Mouse (Mus musculus): ENCODE results near the gene Kcnmb3.
A peak's percentile ranks its signal among the peaks of the same experiment; 100 is the strongest.

The Kcnmb3 gene

GRCm38 (mm10) chr3:32495088-32495770 lies 3.2 kb upstream of the Kcnmb3 start:
- no peak for DNase-seq (ENCODE audit: low spot score in 2 of 2)

DNA sequence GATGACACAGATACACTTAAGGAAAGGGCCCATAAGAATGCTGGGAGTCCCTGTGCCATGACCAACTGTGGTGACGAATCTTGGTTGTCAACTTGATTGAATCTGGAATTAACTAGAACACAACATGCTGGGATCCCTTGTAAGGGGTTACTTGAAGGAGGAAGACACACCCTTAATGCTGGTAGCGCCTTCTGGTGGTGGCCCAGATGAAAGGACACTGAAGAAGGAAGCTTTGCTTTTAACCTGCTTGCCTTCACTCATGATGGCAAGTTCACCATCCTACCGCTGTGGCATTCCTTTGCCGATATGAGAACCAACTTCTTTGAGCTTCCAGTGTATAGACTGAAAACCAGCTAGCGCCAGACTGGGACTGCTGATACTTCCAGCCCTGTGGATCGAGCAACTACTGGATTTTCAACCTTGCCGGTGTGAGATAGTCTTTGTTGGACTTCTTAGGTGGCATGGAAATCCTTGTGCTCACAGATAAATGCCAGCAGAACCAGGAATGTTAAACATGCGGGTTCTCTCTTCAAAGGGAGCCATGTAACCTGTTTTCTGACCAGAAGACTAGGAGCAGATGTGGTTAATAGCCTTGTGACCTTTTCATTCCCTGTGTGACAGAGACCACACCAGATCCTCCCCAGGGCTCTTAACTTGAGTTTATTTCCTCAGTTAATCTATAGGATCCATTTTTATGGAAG lies 2.5 kb upstream of the Kcnmb3 start:
- peak in 1 of 2 experiments; percentile 45 for DNase-seq (ENCODE audit: low spot score in 2 of 2)

- no peak for DNase-seq (ENCODE audit: low spot score in 2 of 2)
These were observed 1.1 kb downstream of the Kcnmb3 start for GRCm38 (mm10) chr3:32490928-32491315.

GRCm38 (mm10) chr3:32490076-32490927 lies 1.7 kb downstream of the Kcnmb3 start:
- peak in 1 of 2 experiments; percentile 37 for DNase-seq (ENCODE audit: low spot score in 2 of 2)

GRCm38 (mm10) chr3:32488172-32488571 lies 3.9 kb downstream of the Kcnmb3 start:
- no peak for DNase-seq (ENCODE audit: low spot score in 2 of 2)

DNA sequence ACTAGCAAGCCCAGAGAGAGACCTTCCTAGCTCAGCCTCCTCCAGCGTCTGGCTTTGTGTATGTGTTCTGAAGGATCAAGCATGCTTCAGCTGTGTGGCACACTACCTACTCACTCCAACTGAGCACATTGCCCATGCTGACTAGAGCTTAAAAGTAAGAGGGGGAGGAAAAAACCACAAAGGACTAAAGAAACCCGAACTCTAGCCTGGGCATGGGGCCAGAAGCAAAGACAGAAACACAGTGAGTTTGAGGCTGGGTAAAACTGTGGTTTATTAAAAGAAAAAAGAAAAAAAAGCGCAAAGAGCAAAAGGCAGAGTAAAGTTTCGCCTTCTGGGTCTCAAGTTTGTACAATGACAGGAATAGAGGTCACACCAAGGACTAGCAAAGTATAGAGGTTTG lies 5.5 kb downstream of the Kcnmb3 start:
- DNase-seq (ENCODE audit: low spot score in 2 of 2): no peak

- DNase-seq (ENCODE audit: low spot score in 2 of 2): no peak
These were observed 9.0 kb downstream of the Kcnmb3 start for GRCm38 (mm10) chr3:32483035-32483434.

GRCm38 (mm10) chr3:32479961-32480360 lies 12.1 kb downstream of the Kcnmb3 start:
- no peak for DNase-seq (ENCODE audit: low spot score in 2 of 2)

DNA sequence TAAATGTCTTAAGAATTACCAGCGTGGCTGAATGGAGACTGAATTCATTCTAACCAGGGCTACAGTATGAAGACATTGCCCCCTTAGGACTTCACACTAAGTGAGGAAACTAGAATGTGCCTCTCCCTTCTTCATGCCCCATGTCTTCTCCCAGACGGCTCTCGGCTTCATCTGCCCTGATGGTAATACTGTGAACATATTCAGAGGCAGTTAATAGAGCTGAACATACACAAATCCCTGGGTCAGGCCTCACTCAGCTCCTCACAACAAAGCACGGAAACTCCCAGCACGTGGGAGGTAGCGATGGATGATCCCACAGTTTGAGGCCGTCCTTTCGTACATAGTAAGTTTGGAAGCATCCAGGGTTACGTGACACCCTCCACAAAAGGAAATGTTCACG lies 18.8 kb downstream of the Kcnmb3 start:
- DNase-seq (ENCODE audit: low spot score in 2 of 2): no peak

GRCm38 (mm10) chr3:32472191-32472900 lies 19.7 kb downstream of the Kcnmb3 start:
- DNase-seq (ENCODE audit: low spot score in 2 of 2): no peak

DNA sequence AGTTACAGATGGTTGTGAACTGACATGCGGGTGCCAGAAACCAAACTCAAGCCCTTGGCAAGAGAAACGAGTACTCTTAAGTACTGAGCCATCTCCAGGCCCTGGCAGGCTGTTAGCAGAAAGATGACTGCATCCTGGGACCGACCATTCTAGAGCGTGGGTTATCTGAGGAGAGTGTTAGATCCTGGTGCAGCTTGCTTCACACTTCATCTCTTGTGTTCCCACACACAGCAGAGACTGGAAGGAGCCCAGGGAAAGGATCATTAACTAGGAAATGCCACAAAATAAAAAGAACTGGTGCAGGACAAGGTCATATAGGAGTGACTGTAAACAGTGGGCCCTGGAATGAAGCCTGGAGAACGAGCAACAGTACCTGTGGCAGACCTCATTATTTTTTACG lies 20.9 kb downstream of the Kcnmb3 start:
- DNase-seq (ENCODE audit: low spot score in 2 of 2): no peak

DNA sequence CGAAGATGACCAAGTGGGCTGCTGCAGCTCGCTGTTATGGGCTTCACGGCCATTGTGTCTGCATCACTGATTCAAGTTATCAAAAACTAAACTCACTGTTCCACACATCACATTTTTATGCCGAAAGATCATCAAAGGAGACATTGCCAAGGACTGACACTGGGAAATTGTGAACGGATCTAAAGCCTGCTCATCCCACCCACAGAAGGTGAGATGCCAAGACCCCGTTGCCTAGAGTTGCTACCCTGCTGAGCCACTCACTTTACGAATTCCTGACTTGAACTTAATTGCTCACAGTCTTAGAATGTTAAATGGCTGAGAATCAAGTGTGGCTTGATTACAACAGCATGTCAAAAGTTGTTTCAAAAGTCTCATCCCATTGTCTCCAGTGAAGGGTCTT lies 21.6 kb downstream of the Kcnmb3 start:
- no peak for DNase-seq (ENCODE audit: low spot score in 2 of 2)

- no peak for DNase-seq (ENCODE audit: low spot score in 2 of 2)
These were observed 23.6 kb downstream of the Kcnmb3 start for GRCm38 (mm10) chr3:32468411-32468810.

DNA sequence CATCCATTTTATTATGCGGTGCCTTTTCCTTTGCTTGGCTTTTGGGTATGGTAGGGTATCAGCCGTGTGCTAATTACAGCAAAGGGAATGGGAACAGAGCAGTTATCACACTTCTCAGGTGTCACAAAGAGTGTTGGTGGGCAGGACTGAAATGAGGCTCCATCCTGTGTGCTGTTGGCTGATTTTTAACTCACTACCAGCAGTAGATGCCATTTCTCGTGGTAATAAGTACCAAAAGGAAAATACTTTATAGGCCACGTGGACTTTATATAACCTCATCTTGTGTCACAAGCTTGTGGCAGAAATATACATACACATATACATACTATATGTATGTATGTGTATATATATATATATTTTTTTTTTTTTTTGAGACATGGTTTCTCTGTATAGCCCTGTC lies 24.7 kb downstream of the Kcnmb3 start:
- DNase-seq (ENCODE audit: low spot score in 2 of 2): no peak

GRCm38 (mm10) chr3:32459777-32460176 lies 32.3 kb downstream of the Kcnmb3 start:
- DNase-seq (ENCODE audit: low spot score in 2 of 2): peak; percentile 34 to 59

DNA sequence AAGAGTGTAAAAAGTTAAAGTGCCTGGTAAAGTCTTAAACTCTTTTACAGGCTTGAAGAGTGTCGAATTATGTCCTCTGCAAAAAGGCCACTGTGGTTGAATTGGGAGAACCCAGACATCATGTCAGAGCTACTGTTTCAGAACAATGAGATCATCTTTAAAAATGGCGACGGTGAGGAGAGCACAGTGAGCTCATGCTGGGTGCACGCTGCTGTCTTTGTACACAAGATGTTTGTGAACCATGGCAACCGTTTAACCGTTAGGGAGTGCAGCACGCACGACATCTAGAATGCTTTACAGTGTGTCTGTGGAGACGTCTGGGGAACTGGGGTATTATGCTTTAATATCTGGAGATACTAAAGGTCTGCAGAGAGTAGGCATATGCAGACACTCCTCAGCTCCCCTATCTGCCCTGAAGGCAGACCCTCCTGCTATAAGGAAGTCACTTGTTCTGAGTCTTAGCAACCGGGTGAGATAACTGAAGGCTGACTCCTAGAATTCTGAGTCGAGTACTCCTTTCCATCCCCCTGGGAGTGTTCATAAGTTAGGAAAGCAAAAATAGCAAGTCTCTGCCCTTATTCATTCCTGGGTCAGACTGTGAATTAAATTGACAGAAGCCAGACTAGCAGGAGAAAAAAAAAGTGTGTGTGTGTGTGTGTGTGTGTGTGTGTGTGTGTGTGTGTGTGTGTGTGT lies 37.6 kb downstream of the Kcnmb3 start:
- DNase-seq (ENCODE audit: low spot score in 2 of 2): no peak

DNA sequence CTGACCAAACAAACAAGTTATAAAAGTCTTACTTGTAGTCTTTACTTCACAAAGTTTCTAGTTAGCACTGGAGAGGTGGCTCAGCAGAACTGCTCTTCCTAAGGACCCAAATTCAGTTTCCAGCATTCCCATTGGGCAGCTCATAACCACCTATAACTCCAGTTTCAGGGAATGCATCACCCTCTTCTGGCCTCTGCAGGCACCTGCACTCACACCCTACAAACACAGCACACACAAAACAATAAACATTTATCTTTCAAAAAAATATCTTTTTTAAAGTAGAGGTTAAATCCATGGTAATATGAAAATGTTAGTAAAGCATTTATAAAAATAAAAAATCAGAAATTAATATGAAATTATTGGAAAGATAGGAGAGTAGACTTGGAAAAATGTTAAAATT lies 50.3 kb downstream of the Kcnmb3 start:
- no peak for DNase-seq (ENCODE audit: low spot score in 2 of 2)

- no peak for DNase-seq (ENCODE audit: low spot score in 2 of 2)
These were observed 53.3 kb downstream of the Kcnmb3 start for GRCm38 (mm10) chr3:32438716-32439115.

DNA sequence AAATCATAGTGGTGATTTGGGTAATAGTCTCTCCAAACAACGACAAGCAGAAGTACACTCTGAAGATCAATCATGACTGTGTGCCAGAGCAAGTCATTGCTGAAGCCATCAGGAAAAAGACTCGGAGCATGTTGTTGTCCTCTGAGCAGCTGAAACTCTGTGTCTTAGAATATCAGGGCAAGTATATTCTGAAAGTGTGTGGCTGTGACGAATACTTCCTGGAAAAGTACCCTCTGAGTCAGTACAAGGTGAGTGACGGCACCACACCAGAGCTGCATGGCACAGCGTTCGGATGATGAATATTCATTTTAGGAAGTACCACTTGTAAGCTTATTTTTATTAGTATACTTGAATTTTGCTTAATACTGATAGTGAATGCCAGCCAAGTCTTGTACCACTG lies 54.2 kb downstream of the Kcnmb3 start:
- DNase-seq (ENCODE audit: low spot score in 2 of 2): no peak

DNA sequence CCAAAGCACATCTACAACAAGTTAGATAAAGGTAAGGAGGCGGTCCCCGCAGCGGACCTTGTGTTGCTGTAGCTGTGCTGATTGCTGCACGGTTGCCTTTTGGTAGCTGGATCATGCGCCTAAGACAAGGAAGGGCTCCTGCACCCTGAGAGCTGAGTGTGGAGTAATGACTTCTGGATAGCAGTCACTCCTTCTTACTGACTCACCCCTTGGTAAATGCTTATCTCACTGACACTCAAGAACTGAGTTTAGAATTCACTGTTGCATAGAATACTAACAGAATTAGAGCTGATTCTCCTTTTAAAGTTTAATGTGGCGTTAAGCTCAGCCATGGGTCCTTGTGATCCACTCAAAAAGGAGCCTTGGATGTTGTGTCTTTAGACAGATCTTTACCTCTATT lies 54.7 kb downstream of the Kcnmb3 start:
- DNase-seq (ENCODE audit: low spot score in 2 of 2): no peak

DNA sequence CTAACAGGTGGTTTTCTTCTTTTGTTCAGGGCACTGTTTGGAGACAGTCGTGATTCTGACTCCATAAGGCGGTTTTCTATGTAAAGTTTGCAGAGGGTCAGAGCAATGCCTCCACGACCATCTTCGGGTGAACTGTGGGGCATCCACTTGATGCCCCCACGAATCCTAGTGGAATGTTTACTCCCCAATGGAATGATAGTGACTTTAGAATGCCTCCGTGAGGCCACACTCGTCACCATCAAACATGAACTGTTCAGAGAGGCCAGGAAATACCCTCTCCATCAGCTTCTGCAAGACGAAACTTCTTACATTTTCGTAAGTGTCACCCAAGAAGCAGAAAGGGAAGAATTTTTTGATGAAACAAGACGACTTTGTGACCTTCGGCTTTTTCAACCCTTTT lies 55.9 kb downstream of the Kcnmb3 start:
- DNase-seq (ENCODE audit: low spot score in 2 of 2): no peak
